Comparison of ENCODE assay signal across 7 mouse cellular contexts in the genomic region with DNA sequence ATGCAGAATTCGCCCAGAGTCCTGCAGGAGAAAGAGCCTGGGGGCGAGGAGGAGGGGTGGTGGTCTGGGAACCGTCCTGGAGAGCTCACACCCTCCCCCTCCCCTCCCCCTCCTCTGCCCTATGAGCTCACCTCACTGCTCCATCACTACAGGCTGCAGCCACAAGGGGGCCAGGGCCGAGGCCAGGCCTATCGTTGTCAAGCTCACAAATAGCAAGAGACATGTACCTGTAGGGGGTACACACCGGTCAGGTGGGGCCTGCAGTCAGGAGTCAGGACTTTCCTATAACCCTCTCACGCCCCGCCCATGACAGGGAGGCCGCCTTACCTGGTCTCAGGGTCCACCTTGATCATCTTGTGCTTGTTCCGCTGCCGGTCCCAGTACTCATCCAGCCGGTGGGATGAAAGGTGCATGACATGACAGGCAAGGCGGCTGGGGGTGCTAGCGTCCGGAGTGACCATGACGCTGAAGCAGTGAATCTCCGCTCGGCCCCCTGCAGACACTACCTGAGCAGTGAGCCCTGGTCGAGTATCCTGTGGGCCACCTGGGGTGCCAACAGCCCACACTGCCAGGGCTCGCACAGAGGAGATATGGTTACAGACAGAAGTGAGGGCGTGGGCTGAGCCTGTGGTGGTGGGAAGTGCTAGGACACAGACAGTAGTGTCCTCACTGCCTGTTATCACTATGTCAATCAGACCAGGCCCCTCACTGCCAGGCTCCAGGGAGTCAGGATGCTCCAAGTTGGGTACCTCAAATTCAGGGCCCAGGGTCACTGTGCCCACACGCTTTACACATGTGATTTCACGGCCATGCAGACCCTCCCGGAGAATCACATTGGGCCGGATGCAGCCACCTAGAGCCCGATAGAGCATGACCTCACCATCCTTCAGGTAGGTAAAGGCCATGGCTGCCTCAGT. TPM values are rescaled to one million over a fixed set of nuclear protein-coding genes. Genes with fewer than 3 reads are reported as not detected.
DNase-seq lines count a peak whose midpoint lies in the region; ATAC-seq and TF ChIP-seq lines count a peak whose summit lies in the region.

No protein-coding gene starts in this region.

- peak; percentile 61 for DNase-seq in ovary, postnatal 36 days (ENCODE audit: low spot score)
- DNase-seq in ovary, adult 18-20 months (ENCODE audit: low spot score): no peak
- DNase-seq in WW6 (ENCODE audit: low read depth, low spot score): peak; percentile 76
- DNase-seq in cerebellum, postnatal 36 days: peak; percentile 52 to 71
- DNase-seq in hindbrain, postnatal 0 days (ENCODE audit: low spot score): peak; percentile 79
- peak; percentile 76 to 78 for DNase-seq in lung, postnatal 4 days
- DNase-seq in thymus, postnatal 36 days: peak; percentile 74 to 76

- H3K4me2 ChIP-seq in hindbrain, postnatal 0 days (ENCODE audit: low read depth, low read length): no peak overlapping the region

- H3K4me1 ChIP-seq in hindbrain, postnatal 0 days (ENCODE audit: insufficient read depth, low read length): peaks cover 13% of the 10 kb centered on the region

- peak overlapping the region; percentile 37; the same call in 1 of the 2 replicates for H3K27ac ChIP-seq in hindbrain, postnatal 0 days

- H3K9me3 ChIP-seq in hindbrain, postnatal 0 days (ENCODE audit: low read length): no peaks in the 10 kb centered on the region

- no peaks in the 10 kb centered on the region for H3K27me3 ChIP-seq in hindbrain, postnatal 0 days (ENCODE audit: insufficient read depth, low read length)

- 54% methylated on average over 26 of the region's 26 CpGs for WGBS in hindbrain, postnatal 0 days

- TF ChIP-seq CTCF in hindbrain, postnatal 0 days (IDR thresholded peaks at IDR 0.05; ENCODE audit: low read depth): peak; percentile 82

- ATAC-seq in hindbrain, postnatal 0 days: no peak

- H3K36me3 ChIP-seq in hindbrain, postnatal 0 days (ENCODE audit: insufficient read depth, low read length): peaks cover 45% of the 10 kb centered on the region

- no peak overlapping the region for H3K4me3 ChIP-seq in hindbrain, postnatal 0 days (ENCODE audit: low read length)

- 0 out of 2 replicates have a peak overlapping the region, but pooled peaks have one; percentile 17 for H3K9ac ChIP-seq in hindbrain, postnatal 0 days (replicated peaks; ENCODE audit: low read length)

RNA-seq across cellular contexts. Expression of gene Dalrd3, which starts 4.3 kb away (rescaled TPM):
- total RNA-seq in hindbrain, postnatal 0 days (2014; rRNA removed): 97.3 and 109 TPM in 2 replicates
- 251 and 255 TPM in 2 replicates for polyA plus RNA-seq in hindbrain, postnatal 0 days (2015; fragmentation: Nextera tagmentation; extraction: Ambion mirVana)

RNA-seq across cellular contexts. Expression of gene Wdr6, which starts 4.5 kb away (rescaled TPM):
- 581 and 603 TPM in 2 replicates for total RNA-seq in hindbrain, postnatal 0 days (2014; rRNA removed)
- polyA plus RNA-seq in hindbrain, postnatal 0 days (2015; fragmentation: Nextera tagmentation; extraction: Ambion mirVana): 265 and 282 TPM in 2 replicates

RNA-seq across cellular contexts. Expression of gene Ndufaf3, which starts 6.8 kb away (rescaled TPM):
- total RNA-seq in hindbrain, postnatal 0 days (2014; rRNA removed): 54.1 and 70.5 TPM in 2 replicates
- 84.5 and 88.9 TPM in 2 replicates for polyA plus RNA-seq in hindbrain, postnatal 0 days (2015; fragmentation: Nextera tagmentation; extraction: Ambion mirVana)

RNA-seq across cellular contexts. Expression of gene Impdh2, which starts 13.9 kb away (rescaled TPM):
- 93.8 and 98.3 TPM in 2 replicates for total RNA-seq in hindbrain, postnatal 0 days (2014; rRNA removed)
- polyA plus RNA-seq in hindbrain, postnatal 0 days (2015; fragmentation: Nextera tagmentation; extraction: Ambion mirVana): 103 and 106 TPM in 2 replicates

RNA-seq across cellular contexts. Expression of gene P4htm, which starts 23.4 kb away (rescaled TPM):
- total RNA-seq in hindbrain, postnatal 0 days (2014; rRNA removed): 50.8 and 62.6 TPM in 2 replicates
- 38.7 and 38.8 TPM in 2 replicates for polyA plus RNA-seq in hindbrain, postnatal 0 days (2015; fragmentation: Nextera tagmentation; extraction: Ambion mirVana)
